Mouse (Mus musculus) thymus, postnatal 0 days (tissue): Measurements from ENCODE around the gene Gm7980. TPM values are rescaled to one million over a fixed set of nuclear protein-coding genes. Genes with fewer than 3 reads are reported as not detected.
"Not testable (repeated sequence)": the region's sequence is repeated elsewhere in the genome, so short reads cannot be mapped to it uniquely, and the experiment has no call there.

ENCODE experiments used
- DNase-seq: peaks from one replicate; pipeline ENCODE4 v3.0.0-alpha.2; 2015; ENCODE audit warnings: low spot score
- polyA plus RNA-seq: library from polyadenylated mRNA; unstranded; fragments of >200 nt; fragmentation: Nextera tagmentation; extraction: Ambion mirVana; gene quantifications from 2 replicates; pipeline ENCODE4 v1.2.1, GENCODE M21; 2015

The Gm7980 gene
- not detected in 2 replicates for polyA plus RNA-seq

DNA sequence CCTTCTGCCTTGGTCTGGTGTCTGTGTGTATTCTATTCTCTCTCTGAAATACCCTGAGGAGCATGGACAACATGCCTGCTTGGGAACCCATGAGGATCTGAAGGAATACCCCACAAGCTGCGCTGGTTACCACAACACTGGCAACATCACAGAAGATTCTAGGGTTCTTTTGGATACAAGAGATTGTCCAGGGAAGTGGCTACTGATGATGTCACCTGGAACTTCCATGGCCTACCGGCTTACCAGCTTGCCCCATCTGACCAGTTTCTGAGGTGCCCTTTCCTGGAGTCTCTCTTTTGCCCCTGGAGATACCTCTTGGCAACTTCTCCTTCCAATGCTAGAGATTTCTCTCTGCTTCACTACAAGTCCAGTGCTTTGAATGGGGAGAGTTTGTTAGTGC is at the start of gene Gm7980:
Gm7980 (minus strand) TSS at position 101 of the 400 bp plus-strand sequence.
- not testable (repeated sequence) for DNase-seq

DNA sequence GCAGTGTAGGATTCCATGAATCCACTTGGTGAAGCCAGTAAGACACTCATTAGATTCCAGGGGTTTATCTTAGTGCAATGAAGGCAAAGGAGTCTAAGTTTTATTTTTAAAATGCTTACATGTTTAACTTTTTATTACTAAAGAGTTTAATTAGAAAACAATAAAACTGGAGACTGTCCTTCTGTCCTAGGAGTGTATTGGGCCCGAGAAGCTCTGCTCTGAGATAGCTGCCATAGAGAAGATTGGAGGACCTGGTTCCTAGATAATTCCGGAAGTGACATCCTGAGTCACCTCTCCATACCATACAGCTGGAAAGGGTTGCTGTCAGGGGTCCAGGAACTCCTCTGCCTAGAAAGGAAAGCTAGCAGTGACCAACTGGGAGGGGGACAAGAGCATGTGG is 36.6 kb upstream of the Gm7980 start, which contains the start of gene 1700024B05Rik:
1700024B05Rik (plus strand) TSS at position 301 of the 400 bp plus-strand sequence.
- DNase-seq: not testable (repeated sequence)

DNA sequence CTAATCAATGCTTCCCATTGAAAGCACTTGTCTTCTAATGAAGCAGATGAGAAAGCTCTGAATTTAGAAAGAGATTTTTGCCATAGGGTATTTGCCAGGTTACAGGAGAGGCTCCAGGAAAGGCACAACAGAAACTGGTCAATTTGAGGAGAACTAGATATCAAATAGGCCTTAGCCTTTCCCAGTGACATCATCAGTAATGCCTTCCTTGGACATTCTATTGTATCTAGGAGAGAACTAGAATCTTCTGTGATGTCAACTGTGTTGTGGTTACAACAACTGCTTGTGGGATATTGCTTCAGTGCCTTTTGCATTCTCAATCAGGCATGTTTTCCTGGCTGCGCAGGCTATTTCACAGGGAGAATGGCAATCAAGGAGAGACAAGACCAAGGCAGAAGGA is 17.6 kb upstream of the Gm7980 start, which contains the start of gene 1700049E17Rik1:
1700049E17Rik1 (plus strand) TSS at position 301 of the 400 bp plus-strand sequence.
- not testable (repeated sequence) for DNase-seq

Other genes with a start within 250 kb of the Gm7980 start
- gene Gm8068, start 205.4 kb downstream of the Gm7980 start, polyA plus RNA-seq: not detected in 2 replicates
- not detected in 2 replicates for gene Gm7929, start 156.7 kb downstream of the Gm7980 start, polyA plus RNA-seq
- gene Gm47189, start 134.8 kb downstream of the Gm7980 start, polyA plus RNA-seq: not detected in 2 replicates
- gene 1700049E17Rik1, start 17.7 kb upstream of the Gm7980 start, polyA plus RNA-seq: not detected in 2 replicates
- gene 1700024B05Rik, start 36.7 kb upstream of the Gm7980 start, polyA plus RNA-seq: not detected in 2 replicates
- gene Gm6401, start 60.6 kb upstream of the Gm7980 start, polyA plus RNA-seq: not detected in 2 replicates
- gene Gm3543, start 76.0 kb upstream of the Gm7980 start, polyA plus RNA-seq: not detected in 2 replicates
- gene Gm7951, start 210.1 kb upstream of the Gm7980 start, polyA plus RNA-seq: not detected in 2 replicates